Mouse (Mus musculus): ENCODE measurements around the gene Lhfpl1. TPM values are rescaled to one million over a fixed set of nuclear protein-coding genes. Genes with fewer than 3 reads are reported as not detected.

Lhfpl1 gene
- total and polyA plus RNA-seq, 3 experiments, result not detected

GRCm38 (mm10) chrX:145271768-145272167 is 77.1 kb downstream of the Lhfpl1 start:
- Histone ChIP-seq H3K4me2 (ENCODE audit: insufficient read depth, low read depth, poor library complexity, severe bottlenecking) (no peak overlapping the region), H3K27ac (ENCODE audit: insufficient read depth, low read depth) (no peak overlapping the region), H3K9ac (ENCODE audit: insufficient read depth, low read depth) (no peak overlapping the region), H3K9me3 (replicated peaks; ENCODE audit: low read length) (no peaks in the 10 kb centered on the region), H3K4me3 (replicated peaks in 1 of 3; ENCODE audit: low read depth in 2 of 3, low read length in 2 of 3, poor library complexity in 1 of 3) (no peak overlapping the region), H3K4me1 (ENCODE audit: control insufficient read depth in 1 of 2, insufficient read depth in 2 of 2) (no peaks in the 10 kb centered on the region), H3K79me2 (replicated peaks; ENCODE audit: control insufficient read depth, extremely low read depth, insufficient read depth, poor library complexity, severe bottlenecking) (no peaks in the 10 kb centered on the region), H3K27me3 (replicated peaks) (no peaks in the 10 kb centered on the region), H3K36me3 (replicated peaks in 1 of 2; ENCODE audit: control insufficient read depth in 1 of 2, insufficient read depth in 1 of 2, low read length in 1 of 2) (no peaks in the 10 kb centered on the region)
- in situ Hi-C loops (cut with MboI; ENCODE audit: low pct_ligation_motif_present, low pct_unique_long_range_greater_than_20kb, low sequenced_read_pairs), result no loop called here
- no peak for DNase-seq (ENCODE audit: extremely low read depth)
- dilution Hi-C loops (cut with MboI; ENCODE audit: extremely low pct_ligation_motif_present, extremely low pct_unique_long_range_greater_than_20kb, low sequenced_read_pairs), result no loop called here
- no peak for TF ChIP-seq BHLHE40 (IDR thresholded peaks at IDR 0.05; ENCODE audit: low read depth, low read length)
- TF ChIP-seq HCFC1 (IDR thresholded peaks at IDR 0.05; ENCODE audit: low read depth, low read length), result no peak
- no peak for TF ChIP-seq ELF1 (IDR thresholded peaks at IDR 0.05; ENCODE audit: low read depth, low read length)
- TF ChIP-seq POLR2AphosphoS2 (IDR thresholded peaks at IDR 0.05; ENCODE audit: low read depth, low read length), result no peak
- TF ChIP-seq E2F4 (IDR thresholded peaks at IDR 0.05; ENCODE audit: insufficient replicate concordance, low read depth, low read length), result no peak
- no peak for TF ChIP-seq MXI1 (IDR thresholded peaks at IDR 0.05; ENCODE audit: low read depth, low read length)
- no peak for TF ChIP-seq ZMIZ1 (IDR thresholded peaks at IDR 0.05; ENCODE audit: low read depth, low read length)
- no peak for TF ChIP-seq CHD1 (IDR thresholded peaks at IDR 0.05; ENCODE audit: low read depth, low read length)
- TF ChIP-seq ZC3H11A (IDR thresholded peaks at IDR 0.05; ENCODE audit: low read depth, low read length), result no peak
- TF ChIP-seq JUND (conservative IDR thresholded peaks at IDR 0.05; ENCODE audit: low read depth, low read length), result no peak
- TF ChIP-seq GABPA (IDR thresholded peaks at IDR 0.05; ENCODE audit: insufficient replicate concordance, low read depth, low read length), result no peak
- no peak for TF ChIP-seq CHD2 (IDR thresholded peaks at IDR 0.05; ENCODE audit: low read length)
- TF ChIP-seq MAFK (IDR thresholded peaks at IDR 0.05; ENCODE audit: insufficient replicate concordance, low read length), result no peak
- TF ChIP-seq TCF12 (IDR thresholded peaks at IDR 0.05; ENCODE audit: low read depth, low read length), result no peak
- TF ChIP-seq UBTF (IDR thresholded peaks at IDR 0.05; ENCODE audit: low read depth, low read length), result no peak

DNA sequence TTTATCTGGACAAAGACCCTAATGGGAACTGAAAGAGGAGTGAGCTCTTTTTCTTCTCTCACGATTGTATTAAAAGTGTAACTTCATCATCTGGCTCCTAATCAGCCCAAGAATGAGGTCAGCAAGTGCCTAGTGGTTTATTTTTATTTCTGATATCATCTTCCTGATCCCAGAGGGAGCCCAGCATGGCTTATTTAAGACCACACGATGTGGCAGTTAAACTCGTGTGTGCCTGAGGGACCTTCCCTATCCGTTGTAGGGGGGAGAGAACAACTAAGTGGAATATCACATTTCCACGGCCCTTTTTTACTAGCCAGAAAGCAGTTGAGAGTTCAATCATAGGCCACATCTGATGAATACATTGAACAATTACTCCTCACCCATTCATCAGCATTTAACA is 87.1 kb downstream of the Lhfpl1 start:
- Histone ChIP-seq H3K27me3 (replicated peaks) (no peaks in the 10 kb centered on the region), H3K4me2 (ENCODE audit: insufficient read depth, low read depth, poor library complexity, severe bottlenecking) (no peak overlapping the region), H3K79me2 (replicated peaks; ENCODE audit: control insufficient read depth, extremely low read depth, insufficient read depth, poor library complexity, severe bottlenecking) (no peaks in the 10 kb centered on the region), H3K4me3 (replicated peaks in 1 of 3; ENCODE audit: low read depth in 2 of 3, low read length in 2 of 3, poor library complexity in 1 of 3) (no peak overlapping the region), H3K4me1 (ENCODE audit: control insufficient read depth in 1 of 2, insufficient read depth in 2 of 2) (no peaks in the 10 kb centered on the region), H3K9ac (ENCODE audit: insufficient read depth, low read depth) (no peak overlapping the region), H3K27ac (ENCODE audit: insufficient read depth, low read depth) (no peak overlapping the region), H3K36me3 (replicated peaks in 1 of 2; ENCODE audit: control insufficient read depth in 1 of 2, insufficient read depth in 1 of 2, low read length in 1 of 2) (no peaks in the 10 kb centered on the region), H3K9me3 (replicated peaks; ENCODE audit: low read length) (peaks cover 3% of the 10 kb centered on the region)
- in situ Hi-C loops (cut with MboI; ENCODE audit: low pct_ligation_motif_present, low pct_unique_long_range_greater_than_20kb, low sequenced_read_pairs), result no loop called here
- no peak for DNase-seq (ENCODE audit: extremely low read depth)
- dilution Hi-C loops (cut with MboI; ENCODE audit: extremely low pct_ligation_motif_present, extremely low pct_unique_long_range_greater_than_20kb, low sequenced_read_pairs), result no loop called here
- TF ChIP-seq RAD21 (IDR thresholded peaks at IDR 0.05; ENCODE audit: low read depth, low read length) (no peak), POLR2AphosphoS2 (IDR thresholded peaks at IDR 0.05; ENCODE audit: low read depth, low read length) (no peak), EP300 (IDR thresholded peaks at IDR 0.05; ENCODE audit: low read length) (no peak), TBP (conservative IDR thresholded peaks at IDR 0.05; ENCODE audit: low read depth, low read length) (no peak), MEF2A (IDR thresholded peaks at IDR 0.05; ENCODE audit: borderline replicate concordance, low read depth, low read length) (no peak), UBTF (IDR thresholded peaks at IDR 0.05; ENCODE audit: low read depth, low read length) (no peak), USF1 (IDR thresholded peaks at IDR 0.05; ENCODE audit: low read depth, low read length) (no peak), GABPA (IDR thresholded peaks at IDR 0.05; ENCODE audit: insufficient replicate concordance, low read depth, low read length) (no peak), CHD1 (IDR thresholded peaks at IDR 0.05; ENCODE audit: low read depth, low read length) (no peak), IRF4 (IDR thresholded peaks at IDR 0.05; ENCODE audit: low read depth, low read length) (no peak), CHD2 (IDR thresholded peaks at IDR 0.05; ENCODE audit: low read length) (no peak)

Other genes starting within 250 kb of the Lhfpl1 start
- not detected in 2 replicates for gene Amot, start 156.1 kb upstream of the Lhfpl1 start, total RNA-seq (2012; rRNA removed)
- gene Amot, start 156.1 kb upstream of the Lhfpl1 start, total RNA-seq (2014; rRNA removed), result not detected in 2 replicates
- not detected in 2 replicates for gene Amot, start 156.1 kb upstream of the Lhfpl1 start, polyA plus RNA-seq (2012; ENCODE audit: insufficient read length, low read depth)